Mouse (Mus musculus) retina, postnatal 7 days (tissue): ENCODE measurements around the gene Mgst3.

Experiments used
- DNase-seq: peaks from one replicate; pipeline ENCODE4 v3.0.0-alpha.2; 2012; ENCODE audit warnings: low read depth, low spot score

The Mgst3 gene

GRCm38 (mm10) chr1:167387796-167388195, 5.8 kb downstream of the Mgst3 start:
- DNase-seq = no peak

- DNase-seq = no peak
Observed at GRCm38 (mm10) chr1:167387310-167387709, 6.3 kb downstream of the Mgst3 start.

GRCm38 (mm10) chr1:167386466-167386865, 7.2 kb downstream of the Mgst3 start:
- no peak for DNase-seq

- DNase-seq = no peak
Observed at GRCm38 (mm10) chr1:167385636-167386035, 8.0 kb downstream of the Mgst3 start.

GRCm38 (mm10) chr1:167385211-167385610, 8.4 kb downstream of the Mgst3 start:
- DNase-seq = no peak

- DNase-seq = no peak
Observed at GRCm38 (mm10) chr1:167384156-167384555, 9.5 kb downstream of the Mgst3 start.

GRCm38 (mm10) chr1:167383178-167383577, 10.5 kb downstream of the Mgst3 start:
- DNase-seq = no peak

- DNase-seq = no peak
Observed at GRCm38 (mm10) chr1:167382763-167383162, 10.9 kb downstream of the Mgst3 start.

- no peak for DNase-seq
Observed at GRCm38 (mm10) chr1:167382316-167382715, 11.3 kb downstream of the Mgst3 start.

- DNase-seq = no peak
Observed at GRCm38 (mm10) chr1:167381050-167382015, 12.3 kb downstream of the Mgst3 start.

GRCm38 (mm10) chr1:167380223-167380622, 13.4 kb downstream of the Mgst3 start:
- DNase-seq = no peak

GRCm38 (mm10) chr1:167379751-167380150, 13.9 kb downstream of the Mgst3 start:
- no peak for DNase-seq

- no peak for DNase-seq
Observed at GRCm38 (mm10) chr1:167378019-167378418, 15.6 kb downstream of the Mgst3 start.

GRCm38 (mm10) chr1:167374942-167375341, 18.7 kb downstream of the Mgst3 start:
- DNase-seq = no peak

GRCm38 (mm10) chr1:167374003-167374784, 19.4 kb downstream of the Mgst3 start:
- DNase-seq = no peak

GRCm38 (mm10) chr1:167372739-167373138, 20.9 kb downstream of the Mgst3 start:
- DNase-seq = no peak

GRCm38 (mm10) chr1:167369905-167370304, 23.7 kb downstream of the Mgst3 start:
- peak; percentile 77 for DNase-seq

- no peak for DNase-seq
Observed at GRCm38 (mm10) chr1:167368513-167368912, 25.1 kb downstream of the Mgst3 start.

- DNase-seq = no peak
Observed at GRCm38 (mm10) chr1:167368018-167368417, 25.6 kb downstream of the Mgst3 start.

GRCm38 (mm10) chr1:167366621-167367020, 27.0 kb downstream of the Mgst3 start:
- DNase-seq = no peak

GRCm38 (mm10) chr1:167365808-167366207, 27.8 kb downstream of the Mgst3 start:
- DNase-seq = no peak

GRCm38 (mm10) chr1:167363322-167363721, 30.3 kb downstream of the Mgst3 start:
- DNase-seq = no peak
